11 mouse cellular contexts compared by ENCODE assay signal in the genomic region with DNA sequence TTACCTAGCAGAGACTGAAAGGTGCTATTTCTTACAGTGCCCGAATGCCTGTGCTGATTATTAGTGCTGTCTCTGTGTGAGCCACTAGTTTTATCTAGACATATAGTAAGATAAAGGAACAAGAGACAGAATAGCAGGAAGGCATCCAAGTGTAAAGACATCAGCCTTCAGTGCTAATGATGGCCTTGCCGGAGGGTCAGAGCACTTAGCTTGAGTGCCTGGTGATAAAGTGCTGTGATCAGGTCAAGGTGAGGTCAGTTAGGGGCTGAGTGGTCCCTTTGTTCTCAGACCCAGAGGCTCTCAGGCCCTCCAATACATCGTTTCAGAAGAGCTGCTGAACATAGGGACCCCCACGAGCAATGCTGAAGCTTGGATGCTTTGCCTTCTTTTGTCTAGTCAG.
DNase-seq lines count a peak whose midpoint lies in the region; ATAC-seq lines count a peak whose summit lies in the region.
"Had no signal": no experiment of that assay in that cellular context is flagged by ENCODE, and none has a peak within 500 bp of the region (broad histone marks: within the 10 kb centered on the region; RNA-seq: fewer than 3 reads in every experiment).

No protein-coding gene starts in this region.

- no peaks in the 10 kb centered on the region for H3K9me3 ChIP-seq in kidney, embryonic 16.5 days (ENCODE audit: low read length)
- no peaks in the 10 kb centered on the region for H3K9me3 ChIP-seq in embryonic facial prominence, embryonic 10.5 days
- H3K9me3 ChIP-seq in hindbrain, embryonic 16.5 days (ENCODE audit: control insufficient read depth, low read length): no peaks in the 10 kb centered on the region
- H3K9me3 ChIP-seq: heart, embryonic 15.5 days; liver, embryonic 15.5 days had no signal

- no peaks in the 10 kb centered on the region for H3K27me3 ChIP-seq in kidney, embryonic 16.5 days (ENCODE audit: insufficient read depth, low read length)
- no peaks in the 10 kb centered on the region for H3K27me3 ChIP-seq in embryonic facial prominence, embryonic 10.5 days (replicated peaks; ENCODE audit: low read depth, poor library complexity, severe bottlenecking)
- no peaks in the 10 kb centered on the region for H3K27me3 ChIP-seq in hindbrain, embryonic 16.5 days (replicated peaks; ENCODE audit: control insufficient read depth, insufficient read depth, low read length)
- H3K27me3 ChIP-seq: heart, embryonic 15.5 days; liver, embryonic 15.5 days had no signal

- DNase-seq in kidney, postnatal 4 days: no peak
- DNase-seq in embryonic facial prominence, embryonic 10.5 days (ENCODE audit: low spot score): peak; percentile 52
- peak; percentile 4 for DNase-seq in yolk sac, embryonic 10.5 days (ENCODE audit: low spot score)
- DNase-seq in cerebellum, adult 9-11 months: no peak
- DNase-seq: cerebellum, postnatal 14 days; kidney, postnatal 14 days had no signal

- H3K9ac ChIP-seq in kidney, embryonic 16.5 days (replicated peaks; ENCODE audit: low read length): no peak overlapping the region
- no peak overlapping the region; the same call in 1 of the 2 replicates for H3K9ac ChIP-seq in hindbrain, embryonic 16.5 days (ENCODE audit: low read depth, low read length)
- H3K9ac ChIP-seq: heart, embryonic 15.5 days; liver, embryonic 15.5 days had no signal

- peaks cover 4% of the 10 kb centered on the region for H3K4me1 ChIP-seq in kidney, embryonic 16.5 days (ENCODE audit: insufficient read depth, low read length)
- peaks cover 7% of the 10 kb centered on the region for H3K4me1 ChIP-seq in embryonic facial prominence, embryonic 10.5 days
- peaks cover 3% of the 10 kb centered on the region; the same call in 1 of the 2 replicates for H3K4me1 ChIP-seq in hindbrain, embryonic 16.5 days (ENCODE audit: control insufficient read depth, insufficient read depth, low read depth, low read length)

- no peak overlapping the region for H3K4me3 ChIP-seq in kidney, embryonic 16.5 days (ENCODE audit: low read length)
- H3K4me3 ChIP-seq in embryonic facial prominence, embryonic 10.5 days: no peak overlapping the region
- no peak overlapping the region for H3K4me3 ChIP-seq in hindbrain, embryonic 16.5 days (ENCODE audit: low read length)
- H3K4me3 ChIP-seq: heart, embryonic 15.5 days; liver, embryonic 15.5 days had no signal

- WGBS in kidney, embryonic 16.5 days: 17% methylated on average over 4 of the region's 4 CpGs
- WGBS in embryonic facial prominence, embryonic 10.5 days: 19% methylated on average over 4 of the region's 4 CpGs
- 15% methylated on average over 4 of the region's 4 CpGs for WGBS in hindbrain, embryonic 16.5 days

- H3K36me3 ChIP-seq in kidney, embryonic 16.5 days (ENCODE audit: insufficient read depth, low read length): no peaks in the 10 kb centered on the region
- no peaks in the 10 kb centered on the region for H3K36me3 ChIP-seq in embryonic facial prominence, embryonic 10.5 days (replicated peaks)
- H3K36me3 ChIP-seq in hindbrain, embryonic 16.5 days (ENCODE audit: control insufficient read depth, insufficient read depth, low read length): no peaks in the 10 kb centered on the region
- H3K36me3 ChIP-seq: heart, embryonic 15.5 days; liver, embryonic 15.5 days had no signal

- H3K4me2 ChIP-seq in kidney, embryonic 16.5 days (replicated peaks; ENCODE audit: low read depth, low read length): no peak overlapping the region
- H3K4me2 ChIP-seq in hindbrain, embryonic 16.5 days (ENCODE audit: low read length): no peak overlapping the region
- H3K4me2 ChIP-seq: heart, embryonic 15.5 days; liver, embryonic 15.5 days had no signal

- H3K27ac ChIP-seq in kidney, embryonic 16.5 days (ENCODE audit: low read length): no peak overlapping the region
- H3K27ac ChIP-seq in embryonic facial prominence, embryonic 10.5 days (replicated peaks): peak overlapping the region; percentile 27; the same call in 1 of the 2 replicates
- H3K27ac ChIP-seq in hindbrain, embryonic 16.5 days (ENCODE audit: low read depth, low read length): no peak overlapping the region
- H3K27ac ChIP-seq: heart, embryonic 15.5 days; liver, embryonic 15.5 days had no signal

- ATAC-seq in kidney, embryonic 16.5 days (ENCODE audit: low FRiP score, low TSS enrichment): peak; percentile 35; the same call in 1 of the 2 replicates
- ATAC-seq in hindbrain, embryonic 16.5 days: peak; percentile 56
- no peak for ATAC-seq in megakaryocyte, adult 5-6 weeks (ENCODE audit: poor library complexity, severe bottlenecking)

Comparison
In these comparisons a context has a peak if more than half of its experiments do, and no peak if none do; other contexts are left out.
1. DNase-seq: peak in embryonic facial prominence, embryonic 10.5 days (single experiment) and yolk sac, embryonic 10.5 days (single experiment); none in kidney, postnatal 4 days (0 of 2) and cerebellum, adult 9-11 months (single experiment).